Mouse (Mus musculus) hindbrain, embryonic 14.5 days (tissue): ENCODE measurements around the gene Rdh13. TPM values are rescaled to one million over a fixed set of nuclear protein-coding genes. Genes with fewer than 3 reads are reported as not detected.
"Not testable (repeated sequence)": the region's sequence is repeated elsewhere in the genome, so short reads cannot be mapped to it uniquely, and the experiment has no call there.

Experiments used
- ATAC-seq: fragments of 200-750 bp; cut with Nextera tagmentation; 2 replicates; pipeline ENCODE4 v1.8.0; 2017; ENCODE audit warnings: moderate number of reproducible peaks, mild to moderate bottlenecking, moderate TSS enrichment, moderate library complexity; ENCODE audit not compliant: low FRiP score
- DNase-seq: peaks from one replicate; pipeline ENCODE4 v3.0.0-alpha.2; 2015; ENCODE audit warnings: low spot score
- H3K27ac ChIP-seq: fragments of 300-500 bp; sonication (generic); 2 replicates; pipeline ENCODE4 v1.5.1; 2014; ENCODE audit warnings: mild to moderate bottlenecking, moderate library complexity
- H3K27me3 ChIP-seq: fragments of 300-500 bp; sonication (generic); 2 replicates; pipeline ENCODE4 v1.6.1; 2014; ENCODE audit warnings: mild to moderate bottlenecking, low read length, mixed read lengths; ENCODE audit not compliant: control insufficient read depth, insufficient read depth
- H3K36me3 ChIP-seq: fragments of 300-500 bp; sonication (generic); replicated peaks from 2 replicates; pipeline ENCODE4 v1.6.1; 2014; ENCODE audit not compliant: control insufficient read depth, insufficient read depth
- H3K4me1 ChIP-seq: fragments of 300-500 bp; sonication (generic); replicated peaks from 2 replicates; pipeline ENCODE4 v1.6.1; 2014; ENCODE audit warnings: antibody characterized with exemption, low read length, mixed read lengths; ENCODE audit not compliant: control insufficient read depth, insufficient read depth
- H3K4me2 ChIP-seq: fragments of 300-500 bp; sonication (generic); replicated peaks from 2 replicates; pipeline ENCODE4 v1.6.1; 2014; ENCODE audit warnings: mild to moderate bottlenecking, moderate library complexity
- H3K4me3 ChIP-seq: fragments of 300-500 bp; sonication (generic); replicated peaks from 2 replicates; pipeline ENCODE4 v1.5.1; 2014; ENCODE audit warnings: mild to moderate bottlenecking, low read length
- H3K9ac ChIP-seq: fragments of 300-500 bp; sonication (generic); 2 replicates; pipeline ENCODE4 v1.6.1; 2014
- H3K9me3 ChIP-seq: fragments of 300-500 bp; sonication (generic); 2 replicates; pipeline ENCODE4 v1.6.1; 2016; ENCODE audit warnings: low read length; ENCODE audit not compliant: control insufficient read depth
- WGBS: fragments of 180-500 bp; shearing (Covaris S2); extraction: QIAGEN DNeasy Blood & Tissue Kit; methylation state at CpG from one replicate; pipeline ENCODE4 v1.1.7; 2014; 5-methylcytosine and 5-hydroxymethylcytosine counted together
- microRNA-seq: library from miRNA; unstranded; fragments of <30 nt; microRNA quantifications from one replicate; pipeline ENCODE4, GENCODE M21; 2016
- polyA plus RNA-seq: library from polyadenylated mRNA; unstranded; fragments of >200 nt; fragmentation: Nextera tagmentation; extraction: Ambion mirVana; gene quantifications from 2 replicates; pipeline ENCODE4 v1.2.1, GENCODE M21; 2014

Gene Rdh13
- polyA plus RNA-seq, 1 experiment from 2014 or later = 41.6 TPM

DNA sequence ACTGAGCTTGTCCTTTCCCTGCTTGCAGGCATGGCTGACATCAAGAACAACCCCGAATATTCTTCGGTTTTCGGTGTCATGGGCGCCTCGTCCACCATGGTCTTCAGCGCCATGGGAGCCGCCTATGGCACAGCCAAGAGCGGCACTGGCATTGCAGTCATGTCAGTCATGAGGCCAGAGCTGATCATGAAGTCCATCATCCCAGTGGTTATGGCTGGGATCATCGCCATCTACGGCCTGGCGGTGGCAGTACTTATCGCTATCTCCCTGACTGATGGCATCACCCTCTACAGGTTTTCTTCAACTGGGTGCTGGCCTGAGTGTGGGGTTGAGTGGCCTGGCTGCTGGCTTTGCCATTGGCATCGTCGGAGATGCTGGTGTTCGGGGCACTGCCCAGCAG, 33.0 kb downstream of the Rdh13 start:
- H3K9ac ChIP-seq, H3K4me1 ChIP-seq, H3K4me2 ChIP-seq, H3K9me3 ChIP-seq, H3K27ac ChIP-seq, H3K4me3 ChIP-seq, DNase-seq, H3K27me3 ChIP-seq, H3K36me3 ChIP-seq, ATAC-seq: not testable (repeated sequence)
- 97% methylated on average over 15 of the region's 15 CpGs for WGBS

DNA sequence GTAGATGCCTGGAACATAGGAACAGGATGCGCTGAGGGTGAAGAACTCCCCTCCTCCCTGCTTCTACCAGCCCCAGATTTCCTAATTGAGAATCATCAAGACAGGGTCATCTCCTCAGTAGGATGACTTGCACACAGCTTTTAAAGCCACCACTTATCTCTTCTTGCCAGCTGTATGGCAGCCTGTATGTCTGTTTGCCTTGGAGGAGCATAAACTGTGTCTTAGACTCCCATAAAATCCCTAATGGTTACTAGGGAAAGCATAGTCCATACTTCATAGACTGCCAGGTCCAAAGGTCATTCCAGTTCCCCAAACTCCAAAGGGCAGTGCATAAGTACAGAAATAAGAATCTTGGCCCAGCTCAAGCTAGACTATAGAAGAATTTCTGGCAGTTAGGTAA, 47.7 kb downstream of the Rdh13 start, which contains the start of gene Gp6:
Gp6 (minus strand) TSS at position 15 of the 400 bp plus-strand sequence.
- WGBS = 96% methylated on average over 1 of the region's 1 CpGs
- H3K9ac ChIP-seq = no peak within 1 kb of the TSS
- H3K27me3 ChIP-seq = no peaks in the 10 kb centered on the region
- DNase-seq (no peak), ATAC-seq (no peak)
- H3K4me1 ChIP-seq = no peaks in the 10 kb centered on the region
- no peak within 1 kb of the TSS for H3K4me3 ChIP-seq
- H3K27ac ChIP-seq = no peak within 1 kb of the TSS
- no peaks in the 10 kb centered on the region for H3K9me3 ChIP-seq
- no peaks in the 10 kb centered on the region for H3K36me3 ChIP-seq
- no peak within 1 kb of the TSS for H3K4me2 ChIP-seq

Small RNAs within 50 kb of the gene (microRNA-seq; reads per million reads assigned to microRNA genes)
- not detected for gene Gm24605
- not detected for gene Gm24752
- not detected for gene Gm25349

Other genes starting within 250 kb of the Rdh13 start
- 0.15 TPM in 1 of 2 replicates, not detected in the other for gene Lilra5, start 207.9 kb downstream of the Rdh13 start, polyA plus RNA-seq
- not detected in 2 replicates for gene Ncr1, start 107.9 kb downstream of the Rdh13 start, polyA plus RNA-seq
- 0.20 TPM in 1 of 2 replicates, not detected in the other for gene Gp6, start 47.9 kb downstream of the Rdh13 start, polyA plus RNA-seq
- gene Eps8l1, start 15.0 kb upstream of the Rdh13 start, polyA plus RNA-seq = 6.6 and 7.3 TPM in 2 replicates
- 50.1 and 54.7 TPM in 2 replicates for gene Ppp1r12c, start 56.0 kb upstream of the Rdh13 start, polyA plus RNA-seq
- 1.8 and 3.9 TPM in 2 replicates for gene Tnnt1, start 70.7 kb upstream of the Rdh13 start, polyA plus RNA-seq
- gene Tnni3, start 78.6 kb upstream of the Rdh13 start, polyA plus RNA-seq = 0.36 and 0.46 TPM in 2 replicates
- 1.0 and 1.5 TPM in 2 replicates for gene Dnaaf3, start 86.8 kb upstream of the Rdh13 start, polyA plus RNA-seq
- gene Syt5, start 101.9 kb upstream of the Rdh13 start, polyA plus RNA-seq = 77.0 and 90.9 TPM in 2 replicates
- gene Ptprh, start 158.4 kb upstream of the Rdh13 start, polyA plus RNA-seq = 0.17 and 0.55 TPM in 2 replicates
- 2.0 and 2.7 TPM in 2 replicates for gene Tmem86b, start 185.8 kb upstream of the Rdh13 start, polyA plus RNA-seq
- 6.2 and 8.4 TPM in 2 replicates for gene Ppp6r1, start 213.4 kb upstream of the Rdh13 start, polyA plus RNA-seq
- 146 and 154 TPM in 2 replicates for gene Hspbp1, start 239.4 kb upstream of the Rdh13 start, polyA plus RNA-seq
- 10.3 and 10.5 TPM in 2 replicates for gene Brsk1, start 245.0 kb upstream of the Rdh13 start, polyA plus RNA-seq